Mouse (Mus musculus): ENCODE data around the gene Zfp986. TPM values are rescaled to one million over a fixed set of nuclear protein-coding genes. Genes with fewer than 3 reads are reported as not detected.
A peak's percentile ranks its signal among the peaks of the same experiment; 100 is the strongest.
"Not testable (repeated sequence)": the region's sequence is repeated elsewhere in the genome, so short reads cannot be mapped to it uniquely, and the experiment has no call there.

Zfp986 gene
- polyA plus RNA-seq (2014; fragmentation: Nextera tagmentation; extraction: Ambion mirVana): not detected in 2 replicates

- 74% methylated on average over 3 of the region's 3 CpGs for WGBS
- H3K4me1 ChIP-seq (replicated peaks; ENCODE audit: control insufficient read depth, insufficient read depth, low read length); H3K4me3 ChIP-seq (ENCODE audit: low read depth, low read length); H3K9me3 ChIP-seq (ENCODE audit: control insufficient read depth, low read length); H3K36me3 ChIP-seq (ENCODE audit: control insufficient read depth, insufficient read depth, low read length); H3K27ac ChIP-seq (ENCODE audit: low read depth); H3K9ac ChIP-seq (ENCODE audit: low read length); H3K4me2 ChIP-seq (ENCODE audit: low read length); ATAC-seq (replicated peaks; ENCODE audit: low FRiP score, low TSS enrichment, low read depth); DNase-seq (ENCODE audit: low spot score); H3K27me3 ChIP-seq (replicated peaks; ENCODE audit: control insufficient read depth, insufficient read depth, low read length): not testable (repeated sequence)
Measured at GRCm38 (mm10) chr4:145868494-145868893, at the start of gene Zfp986. TSS of gene Zfp986 (plus strand) at chr4:145868794.

- H3K36me3 ChIP-seq (ENCODE audit: control insufficient read depth, insufficient read depth, low read length); H3K4me1 ChIP-seq (replicated peaks; ENCODE audit: control insufficient read depth, insufficient read depth, low read length); H3K27me3 ChIP-seq (replicated peaks; ENCODE audit: control insufficient read depth, insufficient read depth, low read length); H3K4me3 ChIP-seq (ENCODE audit: low read depth, low read length); H3K4me2 ChIP-seq (ENCODE audit: low read length); DNase-seq (ENCODE audit: low spot score); ATAC-seq (replicated peaks; ENCODE audit: low FRiP score, low TSS enrichment, low read depth); H3K27ac ChIP-seq (ENCODE audit: low read depth); H3K9me3 ChIP-seq (ENCODE audit: control insufficient read depth, low read length); H3K9ac ChIP-seq (ENCODE audit: low read length): not testable (repeated sequence)
- WGBS: no CpG with 5 or more reads among the region's 2 CpGs
Measured at GRCm38 (mm10) chr4:145819946-145820345, 48.6 kb upstream of the Zfp986 start.

GRCm38 (mm10) chr4:145825606-145826005 lies 43.0 kb upstream of the Zfp986 start:
- 0 out of 2 replicates have a peak, but pooled peaks have one; percentile 27 for ATAC-seq (replicated peaks; ENCODE audit: low FRiP score, low TSS enrichment, low read depth)
- not testable (repeated sequence) for H3K4me2 ChIP-seq (ENCODE audit: low read length); H3K9me3 ChIP-seq (ENCODE audit: control insufficient read depth, low read length); H3K27ac ChIP-seq (ENCODE audit: low read depth); H3K27me3 ChIP-seq (replicated peaks; ENCODE audit: control insufficient read depth, insufficient read depth, low read length); H3K9ac ChIP-seq (ENCODE audit: low read length); H3K36me3 ChIP-seq (ENCODE audit: control insufficient read depth, insufficient read depth, low read length); H3K4me3 ChIP-seq (ENCODE audit: low read depth, low read length); DNase-seq (ENCODE audit: low spot score); H3K4me1 ChIP-seq (replicated peaks; ENCODE audit: control insufficient read depth, insufficient read depth, low read length)
- WGBS: 82% methylated on average over 3 of the region's 8 CpGs

- not testable (repeated sequence) for H3K4me1 ChIP-seq (replicated peaks; ENCODE audit: control insufficient read depth, insufficient read depth, low read length); H3K27me3 ChIP-seq (replicated peaks; ENCODE audit: control insufficient read depth, insufficient read depth, low read length); H3K4me2 ChIP-seq (ENCODE audit: low read length); H3K9me3 ChIP-seq (ENCODE audit: control insufficient read depth, low read length); H3K27ac ChIP-seq (ENCODE audit: low read depth); H3K4me3 ChIP-seq (ENCODE audit: low read depth, low read length); H3K36me3 ChIP-seq (ENCODE audit: control insufficient read depth, insufficient read depth, low read length); H3K9ac ChIP-seq (ENCODE audit: low read length); DNase-seq (ENCODE audit: low spot score)
- WGBS: 94% methylated on average over 1 of the region's 14 CpGs
- ATAC-seq (replicated peaks; ENCODE audit: low FRiP score, low TSS enrichment, low read depth): peak; percentile 54; the same call in 1 of the 2 replicates
Measured at GRCm38 (mm10) chr4:145831328-145832062, 37.1 kb upstream of the Zfp986 start.

- not testable (repeated sequence) for H3K4me2 ChIP-seq (ENCODE audit: low read length); H3K27ac ChIP-seq (ENCODE audit: low read depth); H3K9me3 ChIP-seq (ENCODE audit: control insufficient read depth, low read length); H3K36me3 ChIP-seq (ENCODE audit: control insufficient read depth, insufficient read depth, low read length); H3K4me3 ChIP-seq (ENCODE audit: low read depth, low read length); H3K9ac ChIP-seq (ENCODE audit: low read length); H3K27me3 ChIP-seq (replicated peaks; ENCODE audit: control insufficient read depth, insufficient read depth, low read length); DNase-seq (ENCODE audit: low spot score); H3K4me1 ChIP-seq (replicated peaks; ENCODE audit: control insufficient read depth, insufficient read depth, low read length)
- ATAC-seq (replicated peaks; ENCODE audit: low FRiP score, low TSS enrichment, low read depth): peak; percentile 17; the same call in 1 of the 2 replicates
- 88% methylated on average over 6 of the region's 18 CpGs for WGBS
Measured at GRCm38 (mm10) chr4:145836300-145836862, 32.2 kb upstream of the Zfp986 start.

- H3K9me3 ChIP-seq (ENCODE audit: control insufficient read depth, low read length); H3K4me3 ChIP-seq (ENCODE audit: low read depth, low read length); H3K27ac ChIP-seq (ENCODE audit: low read depth); H3K4me2 ChIP-seq (ENCODE audit: low read length); H3K36me3 ChIP-seq (ENCODE audit: control insufficient read depth, insufficient read depth, low read length); H3K9ac ChIP-seq (ENCODE audit: low read length); H3K4me1 ChIP-seq (replicated peaks; ENCODE audit: control insufficient read depth, insufficient read depth, low read length); H3K27me3 ChIP-seq (replicated peaks; ENCODE audit: control insufficient read depth, insufficient read depth, low read length): not testable (repeated sequence)
- ATAC-seq (replicated peaks; ENCODE audit: low FRiP score, low TSS enrichment, low read depth): peak; percentile 73
- WGBS: 55% methylated on average over 48 of the region's 75 CpGs
- peak; percentile 28 for DNase-seq (ENCODE audit: low spot score)
Measured at GRCm38 (mm10) chr4:145836863-145837440, 31.6 kb upstream of the Zfp986 start.

- peak; percentile 54 for ATAC-seq (replicated peaks; ENCODE audit: low FRiP score, low TSS enrichment, low read depth)
- not testable (repeated sequence) for DNase-seq (ENCODE audit: low spot score); H3K36me3 ChIP-seq (ENCODE audit: control insufficient read depth, insufficient read depth, low read length); H3K4me2 ChIP-seq (ENCODE audit: low read length); H3K9me3 ChIP-seq (ENCODE audit: control insufficient read depth, low read length); H3K4me3 ChIP-seq (ENCODE audit: low read depth, low read length); H3K27me3 ChIP-seq (replicated peaks; ENCODE audit: control insufficient read depth, insufficient read depth, low read length); H3K9ac ChIP-seq (ENCODE audit: low read length); H3K4me1 ChIP-seq (replicated peaks; ENCODE audit: control insufficient read depth, insufficient read depth, low read length); H3K27ac ChIP-seq (ENCODE audit: low read depth)
Measured at GRCm38 (mm10) chr4:145846793-145847192, 21.8 kb upstream of the Zfp986 start.

GRCm38 (mm10) chr4:145848183-145848890 lies 20.3 kb upstream of the Zfp986 start:
- not testable (repeated sequence) for H3K27me3 ChIP-seq (replicated peaks; ENCODE audit: control insufficient read depth, insufficient read depth, low read length); H3K9ac ChIP-seq (ENCODE audit: low read length); DNase-seq (ENCODE audit: low spot score); H3K4me1 ChIP-seq (replicated peaks; ENCODE audit: control insufficient read depth, insufficient read depth, low read length); H3K9me3 ChIP-seq (ENCODE audit: control insufficient read depth, low read length); H3K4me2 ChIP-seq (ENCODE audit: low read length); H3K36me3 ChIP-seq (ENCODE audit: control insufficient read depth, insufficient read depth, low read length); H3K4me3 ChIP-seq (ENCODE audit: low read depth, low read length); H3K27ac ChIP-seq (ENCODE audit: low read depth)
- peak; percentile 10; the same call in 1 of the 2 replicates for ATAC-seq (replicated peaks; ENCODE audit: low FRiP score, low TSS enrichment, low read depth)
- 74% methylated on average over 3 of the region's 4 CpGs for WGBS
